ENCODE assay signal across 13 mouse cellular contexts in the genomic region with DNA sequence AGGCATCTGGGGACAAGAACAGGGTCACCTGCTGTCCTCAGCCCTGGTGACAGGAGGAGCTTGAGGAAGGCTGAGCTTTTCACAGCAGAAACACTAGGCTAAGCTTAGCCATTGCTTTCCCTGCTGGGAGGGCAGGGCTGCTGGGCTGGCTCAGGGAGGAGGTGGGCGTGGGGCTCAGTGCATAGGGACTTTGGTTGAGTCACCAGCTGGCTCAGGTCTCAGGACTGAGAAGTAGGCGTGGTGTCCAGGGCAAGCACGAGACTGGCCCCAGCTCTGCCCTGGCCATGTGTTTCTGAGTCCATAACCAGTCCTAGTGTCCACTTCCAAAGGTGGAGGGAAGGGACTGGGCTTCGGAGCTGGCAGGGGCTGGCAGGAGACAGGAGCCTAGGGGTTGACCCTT. TPM values are rescaled to one million over a fixed set of nuclear protein-coding genes. Genes with fewer than 3 reads are reported as not detected.
A peak's percentile ranks its signal among the peaks of the same experiment; 100 is the strongest.
DNase-seq lines count a peak whose midpoint lies in the region; ATAC-seq and TF ChIP-seq lines count a peak whose summit lies in the region.
"Had no signal": no experiment of that assay in that cellular context is flagged by ENCODE, and none has a peak within 500 bp of the region (broad histone marks: within the 10 kb centered on the region; RNA-seq: fewer than 3 reads in every experiment).

No protein-coding gene starts in this region.

- no peak overlapping the region for H3K4me3 ChIP-seq in CH12.LX (replicated peaks in 1 of 3; ENCODE audit: low read depth in 2 of 3, low read length in 2 of 3, poor library complexity in 1 of 3)
- no peak overlapping the region for H3K4me3 ChIP-seq in forebrain, postnatal 0 days (ENCODE audit: low read depth, low read length)
- H3K4me3 ChIP-seq in cerebellum, adult 2 months (replicated peaks; ENCODE audit: insufficient read depth, low read depth, low read length), result no peak overlapping the region
- H3K4me3 ChIP-seq: embryonic facial prominence, embryonic 13.5 days; myocyte had no signal

- no peak for TF ChIP-seq RAD21 in CH12.LX (IDR thresholded peaks at IDR 0.05; ENCODE audit: low read depth, low read length)

- no peak for ATAC-seq in forebrain, postnatal 0 days

- dilution Hi-C loops in CH12.LX (cut with MboI; ENCODE audit: extremely low pct_ligation_motif_present, extremely low pct_unique_long_range_greater_than_20kb, low sequenced_read_pairs), result no loop called here

- no peak for TF ChIP-seq EP300 in CH12.LX (IDR thresholded peaks at IDR 0.05; ENCODE audit: low read length)

- no peak for TF ChIP-seq POLR2A in CH12.LX (IDR thresholded peaks at IDR 0.05; ENCODE audit: low read depth, low read length)
- TF ChIP-seq POLR2A in cerebellum, adult 2 months (IDR thresholded peaks at IDR 0.05; ENCODE audit: borderline replicate concordance, insufficient read depth, low read length), result no peak

- no peak overlapping the region for H3K9ac ChIP-seq in CH12.LX (ENCODE audit: insufficient read depth, low read depth)
- no peak overlapping the region for H3K9ac ChIP-seq in forebrain, postnatal 0 days
- H3K9ac ChIP-seq: embryonic facial prominence, embryonic 13.5 days; hindbrain, embryonic 14.5 days had no signal

- DNase-seq in adrenal gland, adult (ENCODE audit: inconsistent age in 2 of 2, low spot score in 1 of 2), result peak; percentile 79 to 82
- DNase-seq in adrenal gland, postnatal 4 days (ENCODE audit: low spot score in 2 of 2), result no peak
- DNase-seq in CH12.LX (ENCODE audit: extremely low read depth), result no peak
- DNase-seq in gastrocnemius, adult 8-10 months (ENCODE audit: low spot score in 2 of 2), result peak; percentile 60 to 78
- DNase-seq in lung, postnatal 25 days (ENCODE audit: low spot score), result peak; percentile 45
- DNase-seq in forebrain, postnatal 0 days, result no peak
- no peak for DNase-seq in thymus, postnatal 36 days
- DNase-seq in cerebellum, adult 2 months, result no peak
- DNase-seq: kidney, postnatal 4 days; right cerebral cortex, postnatal 14 days had no signal

- no peaks in the 10 kb centered on the region for H3K79me2 ChIP-seq in CH12.LX (replicated peaks; ENCODE audit: control insufficient read depth, extremely low read depth, insufficient read depth, poor library complexity, severe bottlenecking)

- 80% methylated on average over 4 of the region's 4 CpGs for WGBS in forebrain, postnatal 0 days
- 44% methylated on average over 4 of the region's 4 CpGs for WGBS in cerebellum, adult 2 months

- in situ Hi-C loops in CH12.LX (cut with MboI; ENCODE audit: low pct_ligation_motif_present, low pct_unique_long_range_greater_than_20kb, low sequenced_read_pairs), result no loop called here

- TF ChIP-seq CTCF in CH12.LX (conservative IDR thresholded peaks at IDR 0.05 in 1 of 2, IDR thresholded peaks at IDR 0.05 in 1 of 2; ENCODE audit: low read depth in 2 of 2, low read length in 2 of 2), result no peak
- TF ChIP-seq CTCF in forebrain, postnatal 0 days (IDR thresholded peaks at IDR 0.05; ENCODE audit: low read depth), result no peak
- no peak for TF ChIP-seq CTCF in cerebellum, adult 2 months (IDR thresholded peaks at IDR 0.05; ENCODE audit: borderline replicate concordance, insufficient read depth, low read depth, low read length)

- H3K4me1 ChIP-seq in CH12.LX (ENCODE audit: control insufficient read depth in 1 of 2, insufficient read depth in 2 of 2), result peaks cover 4 to 12% of the 10 kb centered on the region in 2 experiments; a peak in 1 of 4 replicates
- H3K4me1 ChIP-seq in forebrain, postnatal 0 days (ENCODE audit: insufficient read depth), result no peaks in the 10 kb centered on the region
- peaks cover 12% of the 10 kb centered on the region for H3K4me1 ChIP-seq in cerebellum, adult 2 months (ENCODE audit: control insufficient read depth, insufficient read depth, low read length)

- no peak overlapping the region for H3K4me2 ChIP-seq in CH12.LX (ENCODE audit: insufficient read depth, low read depth, poor library complexity, severe bottlenecking)
- no peak overlapping the region for H3K4me2 ChIP-seq in forebrain, postnatal 0 days (ENCODE audit: low read depth)
- H3K4me2 ChIP-seq: embryonic facial prominence, embryonic 13.5 days; hindbrain, embryonic 14.5 days had no signal

- H3K27me3 ChIP-seq in CH12.LX (replicated peaks), result peaks cover 19% of the 10 kb centered on the region
- no peaks in the 10 kb centered on the region for H3K27me3 ChIP-seq in forebrain, postnatal 0 days (ENCODE audit: insufficient read depth, low read length)
- no peaks in the 10 kb centered on the region for H3K27me3 ChIP-seq in cerebellum, adult 2 months (ENCODE audit: control insufficient read depth, insufficient read depth, low read length)
- H3K27me3 ChIP-seq: embryonic facial prominence, embryonic 13.5 days had no signal

- H3K36me3 ChIP-seq in CH12.LX (replicated peaks in 1 of 2; ENCODE audit: control insufficient read depth in 1 of 2, insufficient read depth in 1 of 2, low read length in 1 of 2), result no peaks in the 10 kb centered on the region
- H3K36me3 ChIP-seq in forebrain, postnatal 0 days (ENCODE audit: insufficient read depth), result peaks cover 73% of the 10 kb centered on the region

- no peak overlapping the region for H3K27ac ChIP-seq in CH12.LX (ENCODE audit: insufficient read depth, low read depth)
- no peak overlapping the region for H3K27ac ChIP-seq in forebrain, postnatal 0 days (ENCODE audit: low read depth, low read length)
- no peak overlapping the region for H3K27ac ChIP-seq in cerebellum, adult 2 months (ENCODE audit: insufficient read depth, low read length)
- H3K27ac ChIP-seq: embryonic facial prominence, embryonic 13.5 days; hindbrain, embryonic 14.5 days had no signal

- H3K9me3 ChIP-seq in CH12.LX (replicated peaks; ENCODE audit: low read length), result no peaks in the 10 kb centered on the region
- no peaks in the 10 kb centered on the region for H3K9me3 ChIP-seq in forebrain, postnatal 0 days (ENCODE audit: low read length)
- H3K9me3 ChIP-seq: embryonic facial prominence, embryonic 13.5 days had no signal

TF ChIP-seq in CH12.LX, 34 proteins besides CTCF, POLR2A, EP300 and RAD21:
- TF ChIP-seq BHLHE40 (IDR thresholded peaks at IDR 0.05; ENCODE audit: low read depth, low read length) (peak; percentile 22; the same call in 1 of the 2 replicates), JUN (IDR thresholded peaks at IDR 0.05; ENCODE audit: insufficient read depth, low read depth, low read length) (no peak)

RNA-seq across cellular contexts. Expression of a gene that starts 12.6 kb away (rescaled TPM):
- total RNA-seq in adrenal gland, postnatal 4 days (2021), result 100 to 1,000 TPM in 1 of 2 experiments, 10 to 100 TPM in 1; 96.9 to 112 TPM
- total RNA-seq in CH12.LX (2012; rRNA removed) (26.3 and 31.0 TPM in 2 replicates), CH12.LX (2014; rRNA removed) (10.9 and 11.5 TPM in 2 replicates)
- 25.5 and 27.3 TPM in 2 replicates for polyA plus RNA-seq in CH12.LX (2012; ENCODE audit: insufficient read length, low read depth)
- 10 to 100 TPM; 38.3 to 69.6 (median 41.9) TPM for total RNA-seq in gastrocnemius, adult 8-10 months (2022)
- 36.7 and 40.5 TPM in 2 replicates for total RNA-seq in forebrain, postnatal 0 days (2014; rRNA removed)
- 25.1 and 30.5 TPM in 2 replicates for polyA plus RNA-seq in forebrain, postnatal 0 days (2015; fragmentation: Nextera tagmentation; extraction: Ambion mirVana)
- 35.3 and 39.4 TPM in 2 replicates for polyA plus RNA-seq in cerebellum, adult 2 months (2012; rRNA removed)

RNA-seq across cellular contexts. Expression of a gene that starts 25.4 kb away (rescaled TPM):
- 10 to 100 TPM; 40.0 to 47.3 TPM for total RNA-seq in adrenal gland, postnatal 4 days (2021)
- total RNA-seq in CH12.LX (2012; rRNA removed) (33.2 and 40.0 TPM in 2 replicates), CH12.LX (2014; rRNA removed) (13.2 and 13.7 TPM in 2 replicates)
- polyA plus RNA-seq in CH12.LX (2012; ENCODE audit: insufficient read length, low read depth), result 89.5 and 91.1 TPM in 2 replicates
- 10 to 100 TPM; 24.0 to 31.2 (median 28.1) TPM for total RNA-seq in gastrocnemius, adult 8-10 months (2022)
- 11.2 and 17.6 TPM in 2 replicates for total RNA-seq in forebrain, postnatal 0 days (2014; rRNA removed)
- polyA plus RNA-seq in forebrain, postnatal 0 days (2015; fragmentation: Nextera tagmentation; extraction: Ambion mirVana), result 60.3 and 64.2 TPM in 2 replicates
- polyA plus RNA-seq in cerebellum, adult 2 months (2012; rRNA removed), result 30.7 and 34.4 TPM in 2 replicates

RNA-seq across cellular contexts. Expression of a gene that starts 33.6 kb away (rescaled TPM):
- total RNA-seq in adrenal gland, postnatal 4 days (2021), result 100 to 1,000 TPM; 382 to 438 TPM
- total RNA-seq in CH12.LX (2012; rRNA removed), result 735 and 858 TPM in 2 replicates
- total RNA-seq in CH12.LX (2014; rRNA removed), result 791 and 805 TPM in 2 replicates
- 592 and 637 TPM in 2 replicates for polyA plus RNA-seq in CH12.LX (2012; ENCODE audit: insufficient read length, low read depth)
- 100 to 1,000 TPM; 214 to 406 (median 281) TPM for total RNA-seq in gastrocnemius, adult 8-10 months (2022)
- 31.8 and 43.6 TPM in 2 replicates for total RNA-seq in forebrain, postnatal 0 days (2014; rRNA removed)
- polyA plus RNA-seq in forebrain, postnatal 0 days (2015; fragmentation: Nextera tagmentation; extraction: Ambion mirVana), result 63.2 and 99.4 TPM in 2 replicates
- polyA plus RNA-seq in cerebellum, adult 2 months (2012; rRNA removed), result 64.7 and 71.7 TPM in 2 replicates

RNA-seq across cellular contexts. Expression of a gene that starts 46.4 kb away (rescaled TPM):
- total RNA-seq in adrenal gland, postnatal 4 days (2021), result 1 to 10 TPM; 9.8 to 9.9 TPM
- total RNA-seq in CH12.LX (2012; rRNA removed), result 9.3 and 9.8 TPM in 2 replicates
- total RNA-seq in CH12.LX (2014; rRNA removed), result 2.8 and 3.1 TPM in 2 replicates
- 3.4 and 5.4 TPM in 2 replicates for polyA plus RNA-seq in CH12.LX (2012; ENCODE audit: insufficient read length, low read depth)
- total RNA-seq in gastrocnemius, adult 8-10 months (2022), result 1 to 10 TPM; 1.7 to 2.7 (median 2.1) TPM
- total RNA-seq in forebrain, postnatal 0 days (2014; rRNA removed), result 263 and 283 TPM in 2 replicates
- polyA plus RNA-seq in forebrain, postnatal 0 days (2015; fragmentation: Nextera tagmentation; extraction: Ambion mirVana), result 174 and 175 TPM in 2 replicates
- polyA plus RNA-seq in cerebellum, adult 2 months (2012; rRNA removed), result 204 and 211 TPM in 2 replicates

Comparison
In these comparisons a context has a peak if more than half of its experiments do, and no peak if none do; other contexts are left out.
1. DNase-seq: peak in adrenal gland, adult (2 of 2), gastrocnemius, adult 8-10 months (2 of 2) and lung, postnatal 25 days (single experiment); none in adrenal gland, postnatal 4 days (0 of 2), CH12.LX (single experiment), forebrain, postnatal 0 days (single experiment), thymus, postnatal 36 days (0 of 2) and cerebellum, adult 2 months (0 of 2).